Mouse (Mus musculus) embryonic fibroblast, embryonic 13.5 days (primary cell): ENCODE measurements around the gene Usf1.

Source experiments
- CTCF ChIP-seq: IDR thresholded peaks from 2 replicates; pipeline ENCODE4 v1.5.1; 2011; ENCODE audit warnings: mild to moderate bottlenecking, control low read depth, low read length, moderate library complexity, borderline replicate concordance; ENCODE audit not compliant: insufficient read depth
- POLR2A ChIP-seq: IDR thresholded peaks from 2 replicates; pipeline ENCODE4 v1.6.1; 2011; ENCODE audit warnings: low read depth, mild to moderate bottlenecking, control low read depth, low read length, moderate library complexity

DNA sequence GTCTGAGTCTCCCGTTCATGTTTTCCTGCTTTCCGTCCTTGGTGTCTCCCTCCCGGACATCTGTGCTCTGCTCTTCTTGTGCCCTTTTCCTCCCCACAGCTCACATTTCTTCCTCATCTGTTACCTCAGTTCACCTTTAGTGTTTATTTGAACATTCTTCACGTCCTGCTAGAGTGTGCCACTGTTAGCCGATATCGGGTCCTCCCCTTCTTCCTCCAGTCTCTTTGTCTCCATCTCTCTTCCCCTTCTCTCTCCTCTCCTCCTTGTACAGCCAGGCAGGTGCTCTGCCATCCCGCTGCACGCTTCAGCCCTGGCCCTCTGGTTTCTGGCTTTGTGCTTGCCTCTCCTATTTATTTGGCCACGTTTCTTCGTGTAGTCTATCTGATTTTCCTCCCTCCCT, 36.6 kb downstream of the Usf1 start:
- TF ChIP-seq CTCF: no peak
- no peak for TF ChIP-seq POLR2A
